Mouse (Mus musculus) midbrain, embryonic 15.5 days (tissue): ENCODE measurements around the gene Card10. TPM values are rescaled to one million over a fixed set of nuclear protein-coding genes. Genes with fewer than 3 reads are reported as not detected.
A peak's percentile ranks its signal among the peaks of the same experiment; 100 is the strongest.

Experiments used
- ATAC-seq: fragments of 200-750 bp; cut with Nextera tagmentation; replicated peaks from 2 replicates; pipeline ENCODE4 v1.8.0; 2017; ENCODE audit warnings: moderate TSS enrichment
- H3K27ac ChIP-seq: fragments of 300-500 bp; sonication (generic); 2 replicates; pipeline ENCODE4 v1.5.1; 2015; ENCODE audit warnings: mild to moderate bottlenecking, inconsistent platforms
- H3K27me3 ChIP-seq: fragments of 300-500 bp; sonication (generic); replicated peaks from 2 replicates; pipeline ENCODE4 v1.6.1; 2015; ENCODE audit warnings: inconsistent platforms
- H3K36me3 ChIP-seq: fragments of 300-500 bp; sonication (generic); replicated peaks from 2 replicates; pipeline ENCODE4 v1.6.1; 2015; ENCODE audit warnings: inconsistent platforms
- H3K4me1 ChIP-seq: fragments of 300-500 bp; sonication (generic); 2 replicates; pipeline ENCODE4 v1.6.1; 2015; ENCODE audit warnings: inconsistent platforms
- H3K4me2 ChIP-seq: fragments of 300-500 bp; sonication (generic); 2 replicates; pipeline ENCODE4 v1.6.1; 2015; ENCODE audit warnings: inconsistent platforms, mild to moderate bottlenecking, moderate library complexity
- H3K4me3 ChIP-seq: fragments of 300-500 bp; sonication (generic); 2 replicates; pipeline ENCODE4 v1.5.1; 2015; ENCODE audit warnings: mild to moderate bottlenecking, inconsistent platforms
- H3K9ac ChIP-seq: fragments of 300-500 bp; sonication (generic); 2 replicates; pipeline ENCODE4 v1.6.1; 2015; ENCODE audit warnings: mild to moderate bottlenecking, inconsistent platforms
- H3K9me3 ChIP-seq: fragments of 300-500 bp; sonication (generic); 2 replicates; pipeline ENCODE4 v1.6.1; 2016; ENCODE audit warnings: inconsistent platforms
- WGBS: fragments of 180-500 bp; shearing (Covaris S2); methylation state at CpG from one replicate; pipeline ENCODE4 v1.1.7; 2015; ENCODE audit warnings: mixed read lengths; 5-methylcytosine and 5-hydroxymethylcytosine counted together
- polyA plus RNA-seq: library from polyadenylated mRNA; unstranded; fragments of >200 nt; fragmentation: Nextera tagmentation; extraction: Ambion mirVana; gene quantifications from 2 replicates; pipeline ENCODE4 v1.2.1, GENCODE M21; 2015

The Card10 gene
- polyA plus RNA-seq, 1 experiment from 2014 or later, result 2.1 TPM

DNA sequence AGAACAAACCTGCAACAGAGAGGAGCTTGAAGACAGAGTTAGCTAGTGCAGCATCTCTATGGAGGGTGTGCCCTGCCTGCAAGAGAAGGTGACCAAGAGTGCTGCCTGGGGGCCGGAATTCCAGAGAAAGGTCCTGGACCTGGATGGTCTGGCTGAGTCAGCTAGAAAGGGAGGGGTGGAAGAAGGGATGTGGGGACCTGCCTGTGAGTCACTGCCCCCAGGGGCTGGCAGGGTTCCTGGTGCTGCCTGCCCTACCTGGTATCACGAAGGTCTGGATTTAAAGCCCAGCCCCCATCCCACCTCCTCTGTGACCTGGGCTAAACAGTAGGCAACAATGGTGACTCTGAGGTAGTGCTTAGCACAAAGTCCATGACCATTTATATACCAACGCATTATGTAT, 4.3 kb upstream of the Card10 start:
- Histone ChIP-seq H3K27me3 (peaks cover 18% of the 10 kb centered on the region), H3K4me2 (no peak overlapping the region), H3K4me3 (no peak overlapping the region), H3K9me3 (no peaks in the 10 kb centered on the region), H3K4me1 (peaks cover 15% of the 10 kb centered on the region), H3K36me3 (no peaks in the 10 kb centered on the region), H3K9ac (no peak overlapping the region), H3K27ac (no peak overlapping the region)
- no peak for ATAC-seq
- 79% methylated on average over 3 of the region's 3 CpGs for WGBS

DNA sequence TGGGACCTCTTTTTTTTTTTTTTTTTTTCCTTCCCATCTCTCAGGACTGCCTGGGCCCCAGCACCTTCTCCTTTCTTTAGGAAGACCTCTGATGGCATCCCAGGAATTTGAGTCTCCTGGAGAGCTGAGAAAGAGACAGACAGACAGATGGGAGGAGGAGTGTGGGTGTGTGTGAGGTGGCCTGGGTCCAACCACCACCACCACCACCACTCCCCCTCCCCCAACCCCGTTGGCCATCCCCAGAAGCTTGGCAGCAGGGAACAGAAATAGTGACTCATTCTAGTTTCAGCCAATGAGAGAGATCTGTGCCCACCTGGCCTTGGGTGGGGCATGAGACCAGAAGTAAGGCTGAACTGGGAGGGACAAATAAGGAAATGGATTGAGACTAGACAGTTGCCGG, 3.8 kb upstream of the Card10 start:
- Histone ChIP-seq H3K9me3 (no peaks in the 10 kb centered on the region), H3K27ac (no peak overlapping the region), H3K9ac (no peak overlapping the region), H3K4me3 (no peak overlapping the region), H3K27me3 (peaks cover 23% of the 10 kb centered on the region), H3K4me1 (peaks cover 21% of the 10 kb centered on the region), H3K4me2 (no peak overlapping the region), H3K36me3 (no peaks in the 10 kb centered on the region)
- WGBS, result 46% methylated on average over 2 of the region's 2 CpGs
- ATAC-seq, result no peak

DNA sequence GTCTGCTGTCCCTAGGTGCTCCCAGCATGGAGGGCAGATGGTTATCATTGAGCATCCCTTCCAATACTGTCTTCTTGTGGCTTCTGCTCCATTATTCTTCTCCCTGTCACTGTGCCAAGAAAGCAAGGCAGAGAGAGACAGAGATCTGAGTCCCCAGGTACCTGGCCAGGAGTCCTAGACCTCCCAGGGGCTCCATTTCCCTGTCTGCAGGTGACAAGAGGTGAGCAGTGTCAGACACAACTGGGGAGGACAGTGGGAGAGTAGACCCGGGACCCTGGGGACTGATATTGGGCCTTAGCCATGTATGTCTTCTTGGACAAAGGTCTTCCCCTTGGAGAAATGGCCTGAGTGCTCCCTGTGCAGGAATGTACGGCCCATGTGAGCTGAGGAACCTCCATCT, 2.5 kb upstream of the Card10 start:
- no peak for ATAC-seq
- peaks cover 36% of the 10 kb centered on the region for H3K27me3 ChIP-seq
- H3K36me3 ChIP-seq, result no peaks in the 10 kb centered on the region
- no peak overlapping the region for H3K27ac ChIP-seq
- no peak overlapping the region for H3K4me2 ChIP-seq
- no peaks in the 10 kb centered on the region for H3K9me3 ChIP-seq
- H3K4me3 ChIP-seq, result no peak overlapping the region
- 74% methylated on average over 2 of the region's 2 CpGs for WGBS
- H3K9ac ChIP-seq, result no peak overlapping the region
- peaks cover 22% of the 10 kb centered on the region for H3K4me1 ChIP-seq

DNA sequence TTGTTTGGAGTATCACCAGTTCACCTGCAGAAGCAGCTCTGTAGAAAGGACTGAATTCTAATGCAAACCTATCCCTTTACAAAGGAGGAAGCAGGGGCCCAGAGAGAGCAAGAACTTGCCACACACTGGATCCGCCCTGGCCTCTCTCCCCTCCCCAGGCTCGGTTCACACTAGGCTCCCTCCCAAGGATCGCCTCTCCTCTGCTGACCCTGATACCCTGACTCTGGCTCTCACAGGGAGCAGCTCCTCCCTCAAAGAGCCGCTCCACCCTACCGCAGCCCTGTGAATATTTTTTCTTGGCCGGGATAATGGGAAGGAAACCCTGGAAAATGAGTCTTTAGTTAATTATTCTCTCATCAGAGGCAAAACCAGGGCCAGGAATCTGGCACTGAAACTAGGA, 1.5 kb upstream of the Card10 start:
- H3K4me3 ChIP-seq, result no peak overlapping the region
- H3K9me3 ChIP-seq, result no peaks in the 10 kb centered on the region
- H3K36me3 ChIP-seq, result no peaks in the 10 kb centered on the region
- H3K27me3 ChIP-seq, result peaks cover 36% of the 10 kb centered on the region
- no peak overlapping the region for H3K9ac ChIP-seq
- ATAC-seq, result no peak
- 12% methylated on average over 6 of the region's 6 CpGs for WGBS
- no peak overlapping the region for H3K4me2 ChIP-seq
- peaks cover 22% of the 10 kb centered on the region for H3K4me1 ChIP-seq
- H3K27ac ChIP-seq, result no peak overlapping the region

DNA sequence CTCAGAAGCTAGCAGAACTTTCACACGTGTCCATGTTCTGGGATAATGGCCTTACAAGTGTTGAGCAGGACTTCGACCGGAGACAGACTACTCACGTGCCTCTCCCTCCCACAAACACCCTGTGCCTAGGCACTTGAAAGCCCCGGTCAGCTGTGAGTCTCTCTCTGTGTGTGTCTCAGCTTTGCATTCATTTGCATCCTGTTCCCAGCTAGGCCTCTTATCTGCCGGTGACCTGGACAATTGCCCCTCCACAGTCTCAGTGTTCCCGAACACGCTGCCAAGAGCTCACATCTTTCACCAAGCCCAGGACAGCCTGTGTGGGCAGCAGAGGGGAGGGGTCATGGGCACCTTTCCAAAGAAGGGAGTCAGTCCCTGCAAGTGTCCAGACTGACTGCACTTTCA, 658 bp upstream of the Card10 start:
- Histone ChIP-seq H3K27me3 (peaks cover 36% of the 10 kb centered on the region), H3K9me3 (no peaks in the 10 kb centered on the region), H3K9ac (no peak overlapping the region), H3K4me1 (peaks cover 25% of the 10 kb centered on the region), H3K27ac (no peak overlapping the region), H3K4me3 (no peak overlapping the region), H3K36me3 (no peaks in the 10 kb centered on the region), H3K4me2 (no peak overlapping the region)
- ATAC-seq, result 0 out of 2 replicates have a peak, but pooled peaks have one; percentile 33
- WGBS, result 2% methylated on average over 8 of the region's 8 CpGs

DNA sequence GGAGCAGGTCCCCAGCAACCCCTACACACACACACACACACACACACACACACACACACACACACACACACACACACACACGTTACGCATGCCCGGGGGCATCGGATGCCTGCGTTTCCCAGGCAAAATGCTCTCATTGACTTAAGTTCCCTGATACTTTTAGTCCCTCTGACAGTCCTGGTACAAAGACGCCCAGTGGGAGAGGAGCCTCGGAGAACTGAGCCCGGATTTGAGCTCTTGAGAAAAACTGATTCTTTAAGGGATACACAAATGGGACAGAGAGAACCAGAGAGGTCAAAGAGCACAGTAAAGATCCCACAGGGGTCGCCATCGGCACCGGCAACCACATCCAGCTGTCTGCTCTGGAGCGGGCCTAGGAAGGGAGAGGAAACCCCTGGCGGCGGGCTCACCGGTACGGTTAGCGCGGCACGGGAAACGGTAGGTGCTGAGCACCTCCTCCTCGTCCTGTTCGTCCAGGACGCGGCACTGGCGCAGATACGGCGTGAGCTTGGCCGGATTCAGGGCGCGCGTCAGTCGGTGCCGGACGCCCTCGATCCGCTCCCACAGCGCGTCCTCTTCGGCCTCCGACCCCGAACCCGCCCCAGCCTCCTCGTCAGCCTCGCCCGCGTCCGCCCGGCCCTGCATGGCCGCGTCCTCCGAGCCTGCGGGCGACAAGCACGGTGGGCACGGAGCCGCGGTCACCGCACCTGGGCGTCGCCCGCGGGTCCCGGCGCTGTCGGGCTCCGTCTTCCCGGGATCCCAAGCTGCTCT, 686 bp downstream of the Card10 start:
- Histone ChIP-seq H3K36me3 (no peaks in the 10 kb centered on the region), H3K27ac (no peak overlapping the region), H3K9me3 (no peaks in the 10 kb centered on the region), H3K9ac (peak overlapping the region; percentile 36), H3K27me3 (peaks cover 36% of the 10 kb centered on the region), H3K4me3 (peak overlapping the region; percentile 42), H3K4me1 (peaks cover 25% of the 10 kb centered on the region), H3K4me2 (peak overlapping the region; percentile 68)
- ATAC-seq, result no peak
- WGBS, result 4% methylated on average over 67 of the region's 67 CpGs

DNA sequence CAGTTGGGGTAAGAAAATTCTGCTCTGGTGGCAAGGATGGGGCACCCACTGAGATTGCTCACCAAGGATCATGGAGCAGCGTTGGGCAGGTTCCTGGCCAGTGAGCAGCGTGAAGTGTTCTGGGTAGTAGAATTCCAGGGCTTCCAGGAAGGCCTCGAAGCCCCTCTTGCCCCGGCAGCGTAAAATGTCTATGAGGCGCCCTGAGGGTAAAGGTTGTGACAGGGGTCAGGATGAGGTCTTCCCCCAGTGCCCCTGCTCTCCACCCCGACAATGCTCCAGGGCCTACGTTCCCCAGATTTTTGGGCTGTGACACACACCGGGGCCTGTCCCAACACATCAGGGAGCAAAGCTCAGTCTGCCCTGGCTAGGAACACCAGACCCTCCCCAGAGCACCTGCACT, 1.3 kb downstream of the Card10 start:
- H3K9me3 ChIP-seq, result no peaks in the 10 kb centered on the region
- ATAC-seq, result no peak
- peak overlapping the region; percentile 68; the same call in 1 of the 2 replicates for H3K4me2 ChIP-seq
- 0 out of 2 replicates have a peak overlapping the region, but pooled peaks have one; percentile 36 for H3K9ac ChIP-seq
- peaks cover 25% of the 10 kb centered on the region for H3K4me1 ChIP-seq
- no peak overlapping the region for H3K27ac ChIP-seq
- H3K36me3 ChIP-seq, result no peaks in the 10 kb centered on the region
- H3K27me3 ChIP-seq, result peaks cover 36% of the 10 kb centered on the region
- H3K4me3 ChIP-seq, result peak overlapping the region; percentile 42; the same call in 1 of the 2 replicates
- WGBS, result 78% methylated on average over 9 of the region's 9 CpGs

DNA sequence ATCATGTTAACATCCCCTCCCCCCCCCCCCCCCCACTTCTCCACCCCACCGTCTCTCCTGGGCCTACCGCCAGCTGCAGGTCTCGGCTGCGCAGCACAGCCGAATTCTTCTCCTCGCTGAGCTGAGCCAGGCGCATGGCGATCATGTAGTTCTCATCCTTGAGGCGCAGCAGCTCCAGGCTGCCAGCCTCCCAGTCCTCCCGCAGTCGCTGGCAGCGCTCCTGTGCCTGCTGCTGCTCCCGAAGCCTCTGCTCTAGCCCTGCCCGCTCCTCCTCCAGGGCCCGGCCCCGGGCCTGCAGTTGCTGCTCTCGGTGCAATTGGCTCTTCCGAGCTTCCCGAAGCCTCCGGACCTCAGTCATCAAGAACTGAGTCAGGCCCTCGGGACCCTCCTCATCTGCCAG, 3.8 kb downstream of the Card10 start:
- Histone ChIP-seq H3K27ac (no peak overlapping the region), H3K36me3 (no peaks in the 10 kb centered on the region), H3K27me3 (peaks cover 32% of the 10 kb centered on the region), H3K4me1 (peaks cover 28% of the 10 kb centered on the region), H3K9ac (no peak overlapping the region), H3K9me3 (no peaks in the 10 kb centered on the region), H3K4me2 (peak overlapping the region; percentile 29; the same call in 1 of the 2 replicates), H3K4me3 (no peak overlapping the region)
- no peak for ATAC-seq
- WGBS, result 39% methylated on average over 21 of the region's 21 CpGs

DNA sequence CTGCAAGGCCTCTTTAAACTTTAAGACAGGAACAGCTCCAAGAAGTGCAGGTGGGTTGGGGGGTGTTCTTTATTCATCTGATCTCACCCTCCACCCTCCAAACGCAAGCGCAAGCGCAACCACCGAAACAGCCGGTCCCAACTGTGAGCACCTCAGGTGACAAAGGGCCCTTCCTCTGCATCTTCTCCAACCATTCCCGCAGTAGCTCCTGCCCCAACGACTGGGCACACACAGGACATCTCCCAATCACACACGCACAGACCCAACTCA, 5.8 kb downstream of the Card10 start:
- WGBS, result 83% methylated on average over 8 of the region's 8 CpGs
- no peaks in the 10 kb centered on the region for H3K36me3 ChIP-seq
- H3K4me3 ChIP-seq, result no peak overlapping the region
- no peak for ATAC-seq
- no peak overlapping the region for H3K27ac ChIP-seq
- H3K9ac ChIP-seq, result no peak overlapping the region
- peaks cover 17% of the 10 kb centered on the region for H3K27me3 ChIP-seq
- no peaks in the 10 kb centered on the region for H3K9me3 ChIP-seq
- H3K4me2 ChIP-seq, result no peak overlapping the region
- peaks cover 11% of the 10 kb centered on the region for H3K4me1 ChIP-seq

DNA sequence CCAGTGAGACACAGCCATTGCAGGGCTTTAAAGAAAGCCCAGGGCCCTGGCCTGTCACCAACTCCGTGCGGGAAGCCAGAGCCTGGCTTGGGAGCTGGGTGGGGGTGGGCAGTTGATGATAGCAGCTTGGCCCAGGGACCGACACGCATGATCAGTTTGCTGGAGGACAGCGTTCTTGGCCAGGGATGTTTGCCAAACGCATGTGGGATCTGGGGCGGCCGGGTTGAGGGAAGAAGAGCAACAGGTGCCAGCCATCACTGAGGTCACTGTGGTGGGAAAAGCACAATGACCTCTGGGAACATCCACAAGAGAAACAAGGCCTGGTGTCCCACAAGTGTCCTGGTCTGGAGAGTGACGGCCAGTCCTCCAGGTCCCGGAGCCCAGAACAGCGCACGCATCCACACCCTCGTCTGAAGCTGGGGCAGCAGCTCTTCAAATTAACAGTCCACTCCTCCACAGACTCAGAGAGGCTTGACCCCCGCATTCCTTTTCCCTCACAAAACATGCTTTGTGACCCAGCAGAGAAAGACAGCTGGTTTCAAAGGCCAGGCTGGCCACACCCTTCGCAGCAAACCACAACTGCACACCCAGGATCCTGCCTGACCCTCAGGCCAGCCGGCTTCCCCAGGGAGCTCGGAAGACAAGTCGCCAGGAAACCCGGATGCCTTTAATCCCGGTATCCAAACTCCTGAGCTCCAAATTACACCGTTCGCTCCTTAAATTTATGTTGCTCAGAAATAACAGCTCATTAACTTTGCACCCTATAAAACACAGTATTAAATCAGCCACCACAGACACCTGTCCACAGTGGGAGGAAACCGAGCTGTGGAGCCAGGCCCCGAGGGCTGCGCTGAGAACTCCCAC, 6.4 kb downstream of the Card10 start:
- ATAC-seq, result no peak
- Histone ChIP-seq H3K4me1 (peaks cover 6% of the 10 kb centered on the region), H3K27me3 (peaks cover 12% of the 10 kb centered on the region), H3K27ac (no peak overlapping the region), H3K4me3 (no peak overlapping the region), H3K36me3 (no peaks in the 10 kb centered on the region), H3K9me3 (no peaks in the 10 kb centered on the region), H3K9ac (no peak overlapping the region), H3K4me2 (no peak overlapping the region)
- 46% methylated on average over 25 of the region's 25 CpGs for WGBS

DNA sequence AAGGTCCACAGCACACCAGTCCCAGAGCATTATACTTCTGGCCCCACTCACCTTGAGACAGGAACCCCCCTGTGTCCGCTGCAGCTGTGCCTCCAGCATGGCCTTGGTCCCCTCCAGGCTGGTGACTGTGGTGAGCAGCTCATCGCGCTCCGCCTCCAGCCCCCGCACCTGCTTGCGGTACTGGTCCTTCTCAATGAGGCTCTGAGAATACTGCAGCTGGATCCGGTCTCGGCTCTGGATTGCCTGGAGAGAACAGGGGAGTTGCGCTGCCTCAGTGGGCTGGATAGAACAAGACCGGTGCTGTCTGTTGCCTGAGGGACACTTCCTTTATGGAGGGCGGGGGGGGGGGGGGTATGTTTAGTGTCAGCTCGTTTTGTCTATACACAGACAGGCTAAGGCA, 11.9 kb downstream of the Card10 start:
- H3K4me2 ChIP-seq, result no peak overlapping the region
- no peak overlapping the region for H3K9ac ChIP-seq
- H3K4me3 ChIP-seq, result no peak overlapping the region
- no peaks in the 10 kb centered on the region for H3K36me3 ChIP-seq
- H3K27me3 ChIP-seq, result no peaks in the 10 kb centered on the region
- no peak for ATAC-seq
- H3K9me3 ChIP-seq, result no peaks in the 10 kb centered on the region
- WGBS, result 82% methylated on average over 12 of the region's 12 CpGs
- no peak overlapping the region for H3K27ac ChIP-seq
- no peaks in the 10 kb centered on the region for H3K4me1 ChIP-seq

DNA sequence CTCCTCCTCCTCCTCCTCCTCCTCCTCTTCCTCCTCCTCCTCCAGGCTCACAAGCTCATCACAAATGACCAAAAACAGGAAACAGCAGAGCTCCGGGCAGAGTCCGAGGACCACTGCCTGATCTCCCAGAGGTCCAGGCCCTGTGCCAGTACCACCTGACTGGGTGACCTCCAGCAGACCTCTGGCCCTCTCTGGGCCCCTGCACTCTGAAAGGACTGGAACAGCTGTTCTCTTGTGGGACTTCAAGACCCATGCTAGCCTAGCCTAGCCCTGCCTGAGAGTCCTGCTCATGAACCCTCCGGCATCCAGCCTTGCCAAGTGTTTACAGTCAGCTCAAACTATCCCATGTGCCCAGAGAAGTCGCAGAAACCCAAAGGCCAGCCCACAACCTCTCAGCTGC, 12.4 kb downstream of the Card10 start:
- Histone ChIP-seq H3K36me3 (no peaks in the 10 kb centered on the region), H3K27ac (no peak overlapping the region), H3K9me3 (no peaks in the 10 kb centered on the region), H3K9ac (no peak overlapping the region), H3K4me1 (no peaks in the 10 kb centered on the region), H3K27me3 (no peaks in the 10 kb centered on the region), H3K4me3 (no peak overlapping the region), H3K4me2 (no peak overlapping the region)
- no peak for ATAC-seq
- WGBS, result 84% methylated on average over 4 of the region's 4 CpGs
